Mouse (Mus musculus) urinary bladder, postnatal 36 days (tissue): ENCODE data around the gene Maml1.

Experiments used
- DNase-seq, 2 experiments: peaks; one replicate each; pipeline ENCODE4 v3.0.0; 2022; ENCODE audit warnings: low spot score in 2 of 2, mixed read lengths in 1 of 2

Gene Maml1

DNA sequence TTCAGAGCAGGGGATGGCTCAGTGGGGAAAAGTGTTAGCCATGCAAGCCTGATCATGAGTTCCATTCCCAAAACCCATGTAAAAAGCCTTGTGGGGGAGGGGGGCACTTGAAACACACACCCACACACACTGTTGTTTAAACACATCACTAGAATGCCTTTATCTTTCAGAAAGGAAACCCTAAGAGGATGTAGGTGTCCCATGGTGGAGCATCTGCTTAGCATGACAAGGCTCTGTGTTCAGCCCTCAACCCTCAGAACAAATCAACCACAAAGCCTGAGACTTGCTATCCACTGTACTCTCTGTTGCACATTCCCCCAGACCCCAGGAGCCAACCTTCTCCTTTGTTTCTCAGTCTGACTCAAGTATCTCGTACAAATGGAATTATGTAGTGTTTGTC lies 12.1 kb downstream of the Maml1 start:
- no peak for DNase-seq

- no peak for DNase-seq
Measured at GRCm38 (mm10) chr11:50279005-50279404, 13.1 kb downstream of the Maml1 start.

DNA sequence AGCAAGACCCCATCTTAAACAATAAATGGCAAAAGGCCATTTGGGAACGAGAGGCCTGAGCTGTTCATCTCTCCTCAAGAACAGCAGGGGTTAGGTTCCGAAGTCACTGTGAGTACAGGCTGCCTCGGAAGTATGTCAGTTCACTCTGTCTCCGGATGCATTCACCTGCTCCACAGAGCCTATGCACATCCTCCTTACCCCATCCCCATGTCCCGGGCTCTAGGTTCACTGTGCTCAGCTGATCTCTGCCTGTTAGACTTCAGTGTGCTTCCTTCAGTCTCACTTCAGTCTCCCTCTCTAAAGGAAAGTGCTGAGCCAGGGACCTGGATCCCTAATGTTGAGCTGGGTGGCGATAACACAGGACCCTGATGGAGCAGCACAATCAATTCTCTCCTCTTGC lies 14.4 kb downstream of the Maml1 start:
- no peak for DNase-seq

DNA sequence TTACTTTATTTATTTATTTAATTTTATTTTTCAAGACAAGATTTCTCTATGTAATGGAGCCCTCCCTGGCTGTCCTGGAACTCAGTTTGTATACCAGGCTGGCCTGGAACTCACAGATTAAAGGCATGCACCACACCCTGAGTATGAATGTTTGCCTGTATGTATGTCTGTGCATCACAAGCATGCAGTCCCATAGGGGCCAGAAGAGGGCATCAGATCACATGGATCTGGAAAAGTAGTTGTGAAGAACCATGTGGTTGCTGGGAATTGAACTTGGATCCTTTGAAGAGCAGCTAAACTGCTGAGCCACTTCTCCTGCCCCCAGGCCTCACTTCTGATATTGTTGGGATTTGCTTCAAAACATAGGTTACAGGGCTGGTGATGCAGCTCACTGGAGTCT lies 15.1 kb downstream of the Maml1 start:
- DNase-seq = no peak

DNA sequence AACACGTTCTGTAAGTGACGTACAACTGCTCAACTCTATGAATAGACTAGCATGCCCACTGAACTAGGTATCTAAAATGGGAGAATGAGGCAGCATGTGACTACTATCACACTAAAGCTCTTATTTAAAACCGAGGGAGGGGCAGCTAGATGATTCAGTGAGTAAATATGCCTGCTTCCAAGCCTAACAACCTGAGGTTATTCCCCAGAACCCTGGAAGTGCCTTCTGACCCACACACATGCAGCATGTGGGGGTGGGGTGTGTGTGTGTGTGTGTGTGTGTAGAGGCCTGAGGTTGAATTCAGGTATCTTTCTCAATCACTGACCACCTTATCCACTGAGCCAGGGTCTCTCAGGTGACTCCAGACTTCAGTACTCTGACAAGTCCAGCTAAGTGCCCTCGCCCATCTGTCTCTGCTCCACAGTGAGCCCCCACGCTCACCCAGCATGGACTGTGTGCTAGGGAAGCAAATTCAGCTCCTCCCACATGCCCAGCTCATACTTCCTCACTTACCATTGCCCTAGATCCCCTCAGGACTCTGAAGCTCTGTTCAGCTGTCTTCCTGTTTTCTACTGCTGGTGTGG lies 16.5 kb downstream of the Maml1 start:
- no peak for DNase-seq

- no peak for DNase-seq
Measured at GRCm38 (mm10) chr11:50275077-50275476, 17.0 kb downstream of the Maml1 start.

GRCm38 (mm10) chr11:50272819-50273218 lies 19.3 kb downstream of the Maml1 start:
- DNase-seq = no peak

DNA sequence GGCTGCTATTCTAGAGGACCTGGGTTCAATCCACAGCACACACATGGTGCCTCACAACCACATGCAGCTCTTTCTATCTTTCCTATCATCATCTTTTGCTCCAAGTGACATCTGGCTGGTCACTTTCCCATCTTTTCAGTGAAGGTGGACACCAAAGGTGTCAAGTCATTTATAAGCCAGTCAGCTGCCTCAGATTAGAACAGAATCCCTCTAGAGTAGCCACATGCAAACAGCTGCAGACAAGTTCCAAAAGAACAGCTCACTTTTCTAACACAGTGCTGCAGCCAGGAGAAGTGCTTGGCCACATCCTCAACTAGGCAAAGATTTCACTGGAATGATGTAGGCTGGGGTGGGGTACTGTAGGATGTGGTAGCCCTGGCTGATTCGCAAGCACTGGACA lies 22.2 kb downstream of the Maml1 start:
- no peak for DNase-seq

DNA sequence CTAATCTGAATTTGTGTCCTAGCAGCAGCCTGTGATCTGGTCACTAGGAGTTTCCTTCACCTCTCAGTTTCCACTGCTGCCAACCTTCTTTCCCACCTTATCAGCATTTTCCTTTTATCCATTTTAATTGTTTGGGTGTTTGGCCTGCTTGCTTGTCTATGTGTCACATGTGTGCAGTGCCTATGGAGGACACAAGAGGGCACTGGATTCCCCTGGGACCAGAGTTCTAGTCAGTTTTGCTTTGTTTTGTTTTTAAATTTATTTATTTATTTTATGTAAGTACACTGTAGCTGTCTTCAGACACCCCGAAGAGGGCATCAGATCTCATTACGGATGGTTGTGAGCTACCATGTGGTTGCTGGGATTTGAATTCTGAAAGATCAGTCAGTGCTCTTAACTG lies 22.9 kb downstream of the Maml1 start:
- DNase-seq = no peak

DNA sequence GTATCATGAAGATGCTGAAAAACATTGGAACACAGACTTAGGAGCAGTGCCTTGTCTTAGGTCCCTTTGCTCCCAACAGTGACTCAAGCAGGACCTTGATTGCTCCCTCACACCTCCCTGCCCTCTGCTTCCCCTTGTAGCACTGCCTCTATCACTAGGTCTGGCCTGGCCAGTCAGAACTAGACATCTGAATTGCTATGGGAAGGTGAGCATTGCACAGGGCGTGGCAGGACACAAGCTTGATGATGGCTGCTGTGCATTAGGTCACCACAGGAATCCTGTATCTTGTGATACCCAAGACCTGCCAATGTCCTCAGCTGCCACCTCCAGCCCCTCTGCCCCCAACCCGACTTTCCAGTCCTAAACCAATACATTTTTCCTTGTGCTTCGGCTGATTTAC lies 25.1 kb downstream of the Maml1 start:
- no peak for DNase-seq

GRCm38 (mm10) chr11:50265931-50266330 lies 26.2 kb downstream of the Maml1 start:
- DNase-seq = peak in 1 of 2 experiments; percentile 44

DNA sequence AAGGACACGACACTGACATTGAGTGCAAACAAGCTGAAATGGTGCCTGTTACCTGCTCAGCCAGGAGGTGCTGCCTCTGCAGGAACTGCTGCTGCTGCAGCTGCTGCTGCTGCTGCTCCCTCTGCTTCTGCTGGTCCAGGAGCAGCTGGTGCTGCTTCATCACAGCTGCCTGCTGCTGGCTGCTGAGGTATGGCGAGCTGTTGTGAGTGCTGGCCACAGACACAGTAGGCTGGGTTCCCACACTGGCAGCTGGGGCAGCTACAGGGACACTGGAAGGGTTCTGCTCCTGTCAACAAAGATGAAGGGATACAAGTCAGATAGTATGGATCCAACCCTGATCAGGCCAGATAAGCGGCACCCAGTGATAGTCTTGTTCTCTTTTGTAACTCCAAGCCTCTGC lies 28.9 kb downstream of the Maml1 start:
- DNase-seq = no peak

GRCm38 (mm10) chr11:50262020-50262419 lies 30.1 kb downstream of the Maml1 start:
- DNase-seq = no peak

- no peak for DNase-seq
Measured at GRCm38 (mm10) chr11:50258310-50258709, 33.8 kb downstream of the Maml1 start.

- DNase-seq = no peak
Measured at GRCm38 (mm10) chr11:50256615-50257014, 35.5 kb downstream of the Maml1 start.

DNA sequence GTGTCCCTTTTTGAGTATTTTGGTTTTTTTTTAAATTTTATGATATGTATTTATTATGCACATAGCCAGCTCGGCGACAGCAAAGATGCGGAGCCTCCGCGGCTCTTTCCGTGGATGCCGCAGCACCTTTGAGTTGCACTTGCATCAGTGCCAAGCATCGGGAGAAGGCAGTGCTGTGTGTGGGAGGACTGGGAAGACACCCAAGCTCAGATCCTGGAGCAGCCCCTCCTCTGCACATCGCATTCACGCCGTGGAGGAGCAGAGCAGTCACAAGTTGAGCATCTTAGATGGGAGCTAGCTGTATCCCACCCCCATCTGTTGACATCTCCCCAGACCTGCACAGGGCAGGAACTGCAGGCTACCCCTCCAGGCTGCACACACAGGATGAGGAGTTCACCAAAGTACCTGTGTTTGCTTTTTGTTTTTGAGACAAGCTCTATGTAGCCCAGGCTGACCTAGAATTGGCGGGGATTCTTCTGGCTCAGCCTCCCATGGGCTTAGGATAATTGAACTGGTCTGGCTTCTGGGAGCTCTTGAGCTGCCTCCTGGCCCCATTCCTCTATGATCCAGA lies 38.0 kb downstream of the Maml1 start:
- DNase-seq = no peak

DNA sequence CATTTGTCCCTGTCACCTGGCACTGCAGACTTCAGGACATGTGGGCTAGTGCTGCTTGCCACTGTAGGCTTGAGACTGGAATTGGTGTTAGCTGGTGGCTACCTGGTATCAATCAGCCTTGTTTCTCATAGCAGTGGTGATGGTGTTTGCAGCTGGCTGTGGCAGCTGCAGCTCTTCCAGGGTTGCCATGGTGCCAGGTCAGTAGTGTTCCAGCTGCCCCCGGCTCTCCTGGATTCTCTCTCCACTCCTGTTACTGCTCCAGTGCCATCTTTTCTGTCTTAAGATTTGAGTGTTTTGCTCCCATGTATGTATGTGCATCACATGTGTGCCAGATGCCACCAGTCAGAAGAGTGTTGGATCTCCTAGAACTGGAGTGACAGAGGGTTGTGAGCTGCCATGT lies 38.7 kb downstream of the Maml1 start:
- no peak for DNase-seq

- DNase-seq = no peak
Measured at GRCm38 (mm10) chr11:50252684-50253265, 39.3 kb downstream of the Maml1 start.

GRCm38 (mm10) chr11:50252166-50252565 lies 39.9 kb downstream of the Maml1 start:
- DNase-seq = no peak

DNA sequence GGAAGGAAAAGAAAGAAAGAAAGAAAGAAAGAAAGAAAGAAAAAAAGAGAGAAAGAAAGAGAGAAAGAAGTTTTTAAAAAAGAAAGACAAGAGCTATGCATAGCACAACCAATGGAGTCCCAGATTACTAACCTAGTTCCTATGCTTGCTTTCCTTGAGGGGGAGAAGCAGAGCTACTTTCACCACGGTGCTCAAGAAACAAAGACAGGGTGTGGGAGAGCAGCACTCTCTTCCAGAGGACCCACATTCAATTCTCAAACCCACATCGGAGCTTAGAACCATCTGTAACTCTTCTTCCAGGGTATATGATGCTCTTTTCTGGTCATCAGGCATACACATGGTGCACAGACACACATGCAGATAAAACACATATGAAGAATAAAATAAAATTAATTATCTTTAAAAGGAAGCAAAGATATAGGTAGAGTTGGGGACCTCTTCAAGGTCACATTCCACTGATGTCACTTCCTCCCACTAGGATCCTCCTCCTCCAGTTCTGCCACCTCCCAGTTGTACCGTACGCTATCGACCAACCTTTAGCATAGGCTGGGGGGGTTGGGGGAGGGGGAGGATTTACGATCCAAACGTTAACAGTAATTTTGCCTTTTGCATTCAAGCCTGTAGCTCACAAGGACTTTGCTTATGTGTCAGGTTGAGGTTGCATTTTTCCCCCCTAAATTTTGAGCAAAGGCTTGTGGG lies 43.5 kb downstream of the Maml1 start:
- no peak for DNase-seq

GRCm38 (mm10) chr11:50245269-50245668 lies 46.8 kb downstream of the Maml1 start:
- DNase-seq = no peak

DNA sequence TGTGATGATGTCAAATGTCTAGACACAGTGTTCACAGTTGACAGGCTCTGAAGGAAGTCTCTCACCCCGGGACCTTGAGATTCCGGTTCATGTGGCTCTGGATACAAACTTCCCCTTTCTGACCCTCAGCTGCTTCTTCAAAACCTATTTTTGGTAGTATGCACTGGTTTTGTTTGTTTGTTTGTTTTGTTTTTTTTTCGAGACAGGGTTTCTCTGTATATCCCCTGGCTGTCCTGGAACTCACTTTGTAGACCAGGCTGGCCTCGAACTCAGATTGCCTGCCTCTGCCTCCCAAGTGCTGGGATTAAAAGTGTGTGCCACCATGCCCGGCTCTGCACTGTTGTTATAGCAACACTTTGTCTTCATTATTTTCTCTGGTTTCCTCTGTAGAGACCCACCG lies 48.2 kb downstream of the Maml1 start:
- no peak for DNase-seq
